Mouse (Mus musculus) neural tube, embryonic 13.5 days (tissue): ENCODE measurements at regions not wholly inside any gene's neighbourhood (a gene's known extent, or its start where the extent isn't known, plus 50 kb on each side); places are given as distances from the start of the nearest gene placed in this dataset.
A peak's percentile ranks its signal among the peaks of the same experiment; 100 is the strongest.

Experiments
- ATAC-seq: fragments of 200-750 bp; cut with Nextera tagmentation; 2 replicates; pipeline ENCODE4 v1.8.0; 2017; ENCODE audit warnings: low read depth, mild to moderate bottlenecking, moderate TSS enrichment, moderate library complexity
- H3K27ac ChIP-seq: fragments of 300-500 bp; sonication (generic); replicated peaks from 2 replicates; pipeline ENCODE4 v1.5.1; 2015; ENCODE audit warnings: moderate library complexity, mild to moderate bottlenecking, inconsistent platforms
- H3K27me3 ChIP-seq: fragments of 300-500 bp; sonication (generic); 2 replicates; pipeline ENCODE4 v1.6.1; 2015; ENCODE audit warnings: mild to moderate bottlenecking, inconsistent platforms
- H3K36me3 ChIP-seq: fragments of 300-500 bp; sonication (generic); 2 replicates; pipeline ENCODE4 v1.6.1; 2015; ENCODE audit warnings: mild to moderate bottlenecking, inconsistent platforms
- H3K4me1 ChIP-seq: fragments of 300-500 bp; sonication (generic); replicated peaks from 2 replicates; pipeline ENCODE4 v1.6.1; 2015; ENCODE audit warnings: inconsistent platforms
- H3K4me2 ChIP-seq: fragments of 300-500 bp; sonication (generic); 2 replicates; pipeline ENCODE4 v1.6.1; 2015; ENCODE audit warnings: inconsistent platforms, mild to moderate bottlenecking, moderate library complexity
- H3K4me3 ChIP-seq: fragments of 300-500 bp; sonication (generic); 2 replicates; pipeline ENCODE4 v1.5.1; 2015; ENCODE audit warnings: mild to moderate bottlenecking, inconsistent platforms
- H3K9ac ChIP-seq: fragments of 300-500 bp; sonication (generic); 2 replicates; pipeline ENCODE4 v1.6.1; 2015; ENCODE audit warnings: moderate library complexity, mild to moderate bottlenecking, inconsistent platforms
- H3K9me3 ChIP-seq: fragments of 300-500 bp; sonication (generic); 2 replicates; pipeline ENCODE4 v1.6.1; 2016; ENCODE audit warnings: inconsistent platforms
- WGBS: fragments of 180-500 bp; shearing (Covaris S2); methylation state at CpG from one replicate; pipeline ENCODE4 v1.1.7; 2015; 5-methylcytosine and 5-hydroxymethylcytosine counted together

- H3K9ac ChIP-seq: no peak overlapping the region
- H3K4me3 ChIP-seq: no peak overlapping the region
- H3K27me3 ChIP-seq: no peaks in the 10 kb centered on the region; the same call in 1 of the 2 replicates
- peaks cover 10% of the 10 kb centered on the region for H3K4me1 ChIP-seq
- no peak overlapping the region for H3K27ac ChIP-seq
- H3K9me3 ChIP-seq: no peaks in the 10 kb centered on the region
- no peaks in the 10 kb centered on the region for H3K36me3 ChIP-seq
- no peak overlapping the region for H3K4me2 ChIP-seq
- WGBS: 85% methylated on average over 6 of the region's 6 CpGs
- ATAC-seq: no peak
Observed at GRCm38 (mm10) chr2:27590511-27590910, 75.6 kb downstream of the Wdr5 start.

- ATAC-seq: no peak
- Histone ChIP-seq H3K9me3 (no peaks in the 10 kb centered on the region), H3K36me3 (no peaks in the 10 kb centered on the region), H3K4me3 (no peak overlapping the region), H3K4me1 (peaks cover 10% of the 10 kb centered on the region), H3K4me2 (no peak overlapping the region), H3K27ac (no peak overlapping the region), H3K27me3 (no peaks in the 10 kb centered on the region; the same call in 1 of the 2 replicates), H3K9ac (no peak overlapping the region)
- 54% methylated on average over 5 of the region's 5 CpGs for WGBS
Observed at GRCm38 (mm10) chr2:27591668-27592067, 76.7 kb downstream of the Wdr5 start.

- no peak overlapping the region for H3K9ac ChIP-seq
- no peaks in the 10 kb centered on the region; the same call in 1 of the 2 replicates for H3K27me3 ChIP-seq
- no peak overlapping the region for H3K27ac ChIP-seq
- 33% methylated on average over 10 of the region's 10 CpGs for WGBS
- no peaks in the 10 kb centered on the region for H3K36me3 ChIP-seq
- ATAC-seq: no peak
- H3K4me3 ChIP-seq: no peak overlapping the region
- H3K4me2 ChIP-seq: no peak overlapping the region
- H3K9me3 ChIP-seq: 0 out of 2 replicates have a peak, but pooled peaks cover 3% of the 10 kb centered on the region
- H3K4me1 ChIP-seq: peaks cover 10% of the 10 kb centered on the region
Observed at GRCm38 (mm10) chr2:27593338-27593737, 78.4 kb downstream of the Wdr5 start.

- Histone ChIP-seq H3K36me3 (no peaks in the 10 kb centered on the region), H3K9ac (no peak overlapping the region), H3K4me2 (no peak overlapping the region), H3K27me3 (no peaks in the 10 kb centered on the region; the same call in 1 of the 2 replicates), H3K4me3 (no peak overlapping the region), H3K4me1 (peaks cover 10% of the 10 kb centered on the region), H3K9me3 (0 out of 2 replicates have a peak, but pooled peaks cover 3% of the 10 kb centered on the region), H3K27ac (no peak overlapping the region)
- WGBS: 90% methylated on average over 4 of the region's 4 CpGs
- ATAC-seq: no peak
Observed at GRCm38 (mm10) chr2:27595251-27595650, 80.3 kb downstream of the Wdr5 start.

- Histone ChIP-seq H3K9me3 (0 out of 2 replicates have a peak, but pooled peaks cover 3% of the 10 kb centered on the region), H3K9ac (no peak overlapping the region), H3K4me2 (no peak overlapping the region), H3K4me3 (no peak overlapping the region), H3K27me3 (no peaks in the 10 kb centered on the region), H3K36me3 (no peaks in the 10 kb centered on the region), H3K4me1 (peaks cover 10% of the 10 kb centered on the region), H3K27ac (no peak overlapping the region)
- WGBS: 36% methylated on average over 2 of the region's 2 CpGs
- no peak for ATAC-seq
Observed at GRCm38 (mm10) chr2:27596217-27596616, 80.0 kb upstream of the Rxra start.

GRCm38 (mm10) chr2:27596966-27597365 lies 79.3 kb upstream of the Rxra start:
- WGBS: 100% methylated on average over 1 of the region's 1 CpGs
- no peak overlapping the region for H3K9ac ChIP-seq
- H3K27ac ChIP-seq: no peak overlapping the region
- 0 out of 2 replicates have a peak, but pooled peaks cover 3% of the 10 kb centered on the region for H3K9me3 ChIP-seq
- ATAC-seq: no peak
- no peaks in the 10 kb centered on the region for H3K27me3 ChIP-seq
- H3K4me3 ChIP-seq: no peak overlapping the region
- no peak overlapping the region for H3K4me2 ChIP-seq
- H3K36me3 ChIP-seq: no peaks in the 10 kb centered on the region
- H3K4me1 ChIP-seq: peaks cover 10% of the 10 kb centered on the region

GRCm38 (mm10) chr2:27597901-27598300 lies 78.3 kb upstream of the Rxra start:
- Histone ChIP-seq H3K27ac (no peak overlapping the region), H3K36me3 (no peaks in the 10 kb centered on the region), H3K9me3 (0 out of 2 replicates have a peak, but pooled peaks cover 3% of the 10 kb centered on the region), H3K4me1 (peaks cover 12% of the 10 kb centered on the region), H3K4me3 (no peak overlapping the region), H3K9ac (no peak overlapping the region), H3K4me2 (no peak overlapping the region), H3K27me3 (no peaks in the 10 kb centered on the region)
- ATAC-seq: no peak
- 90% methylated on average over 4 of the region's 4 CpGs for WGBS

GRCm38 (mm10) chr2:27599061-27599768 lies 77.0 kb upstream of the Rxra start:
- H3K27ac ChIP-seq: no peak overlapping the region; the same call in 1 of the 2 replicates
- H3K36me3 ChIP-seq: no peaks in the 10 kb centered on the region
- no peak overlapping the region for H3K9ac ChIP-seq
- peaks cover 10% of the 10 kb centered on the region for H3K4me1 ChIP-seq
- H3K27me3 ChIP-seq: no peaks in the 10 kb centered on the region
- no peak for ATAC-seq
- WGBS: 79% methylated on average over 8 of the region's 8 CpGs
- H3K4me2 ChIP-seq: no peak overlapping the region
- H3K4me3 ChIP-seq: no peak overlapping the region
- H3K9me3 ChIP-seq: 0 out of 2 replicates have a peak, but pooled peaks cover 3% of the 10 kb centered on the region

- no peaks in the 10 kb centered on the region for H3K27me3 ChIP-seq
- no peak overlapping the region for H3K4me3 ChIP-seq
- peaks cover 10% of the 10 kb centered on the region for H3K4me1 ChIP-seq
- WGBS: 77% methylated on average over 4 of the region's 4 CpGs
- H3K4me2 ChIP-seq: no peak overlapping the region
- no peak overlapping the region for H3K9ac ChIP-seq
- no peaks in the 10 kb centered on the region for H3K36me3 ChIP-seq
- no peak overlapping the region for H3K27ac ChIP-seq
- no peak for ATAC-seq
- 0 out of 2 replicates have a peak, but pooled peaks cover 3% of the 10 kb centered on the region for H3K9me3 ChIP-seq
Observed at GRCm38 (mm10) chr2:27599769-27600167, 76.5 kb upstream of the Rxra start.

- H3K27ac ChIP-seq: peak overlapping the region; percentile 52; the same call in 1 of the 2 replicates
Observed at GRCm38 (mm10) chr2:27603333-27603732, 72.9 kb upstream of the Rxra start.

GRCm38 (mm10) chr2:27604588-27604987 lies 71.7 kb upstream of the Rxra start:
- WGBS: 66% methylated on average over 3 of the region's 3 CpGs
- ATAC-seq: no peak
- no peak overlapping the region for H3K27ac ChIP-seq
- H3K4me1 ChIP-seq: peaks cover 10% of the 10 kb centered on the region
- H3K4me2 ChIP-seq: no peak overlapping the region
- H3K9ac ChIP-seq: no peak overlapping the region
- no peaks in the 10 kb centered on the region for H3K9me3 ChIP-seq
- no peaks in the 10 kb centered on the region for H3K27me3 ChIP-seq
- H3K36me3 ChIP-seq: no peaks in the 10 kb centered on the region
- H3K4me3 ChIP-seq: no peak overlapping the region

More at GRCm38 (mm10) chr2:27603333-27603732, 72.9 kb upstream of the Rxra start:
- no peaks in the 10 kb centered on the region for H3K36me3 ChIP-seq
- ATAC-seq: peak; percentile 83
- no peak overlapping the region for H3K9ac ChIP-seq
- no peak overlapping the region for H3K4me3 ChIP-seq
- no peaks in the 10 kb centered on the region for H3K27me3 ChIP-seq
- H3K4me1 ChIP-seq: peaks cover 10% of the 10 kb centered on the region
- 77% methylated on average over 4 of the region's 4 CpGs for WGBS
- no peaks in the 10 kb centered on the region for H3K9me3 ChIP-seq
- H3K4me2 ChIP-seq: no peak overlapping the region

GRCm38 (mm10) chr2:27606816-27607215 lies 69.4 kb upstream of the Rxra start:
- WGBS: 77% methylated on average over 9 of the region's 9 CpGs
- Histone ChIP-seq H3K27me3 (no peaks in the 10 kb centered on the region), H3K36me3 (no peaks in the 10 kb centered on the region), H3K27ac (no peak overlapping the region), H3K4me3 (no peak overlapping the region), H3K9ac (no peak overlapping the region), H3K4me1 (peaks cover 10% of the 10 kb centered on the region), H3K9me3 (no peaks in the 10 kb centered on the region), H3K4me2 (no peak overlapping the region)
- no peak for ATAC-seq
